Mouse (Mus musculus) spleen, embryonic (tissue): ENCODE data around the gene Nxph1.

Experiments
- CTCF ChIA-PET: fragments of 350-600 bp; sonication (Branson Sonifier 250); formaldehyde crosslinking; loops from one replicate; lab custom pipeline; 2022; lab: Charles Lee

Nxph1 gene

DNA sequence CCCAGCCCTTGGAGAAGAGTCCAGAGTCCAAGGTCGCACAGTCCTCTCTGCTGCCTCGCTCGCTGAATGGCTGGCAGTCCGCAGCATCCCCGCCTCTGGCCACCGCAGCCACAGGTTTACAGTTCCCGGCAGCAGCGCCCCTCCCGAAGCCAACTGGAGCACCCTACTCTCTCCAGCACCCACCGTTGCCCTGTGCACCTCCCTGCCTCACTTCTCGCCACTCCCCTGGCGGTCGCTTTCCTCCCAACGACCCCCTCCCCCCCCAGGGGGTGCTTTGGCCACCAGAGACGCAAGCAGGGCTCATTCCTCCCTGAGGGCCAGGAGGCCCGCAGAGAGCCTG, at the start of gene Nxph1:
Gene Nxph1 (plus strand): TSS at position 301 of the 340 bp plus-strand sequence.
- CTCF ChIA-PET = no interaction called here

DNA sequence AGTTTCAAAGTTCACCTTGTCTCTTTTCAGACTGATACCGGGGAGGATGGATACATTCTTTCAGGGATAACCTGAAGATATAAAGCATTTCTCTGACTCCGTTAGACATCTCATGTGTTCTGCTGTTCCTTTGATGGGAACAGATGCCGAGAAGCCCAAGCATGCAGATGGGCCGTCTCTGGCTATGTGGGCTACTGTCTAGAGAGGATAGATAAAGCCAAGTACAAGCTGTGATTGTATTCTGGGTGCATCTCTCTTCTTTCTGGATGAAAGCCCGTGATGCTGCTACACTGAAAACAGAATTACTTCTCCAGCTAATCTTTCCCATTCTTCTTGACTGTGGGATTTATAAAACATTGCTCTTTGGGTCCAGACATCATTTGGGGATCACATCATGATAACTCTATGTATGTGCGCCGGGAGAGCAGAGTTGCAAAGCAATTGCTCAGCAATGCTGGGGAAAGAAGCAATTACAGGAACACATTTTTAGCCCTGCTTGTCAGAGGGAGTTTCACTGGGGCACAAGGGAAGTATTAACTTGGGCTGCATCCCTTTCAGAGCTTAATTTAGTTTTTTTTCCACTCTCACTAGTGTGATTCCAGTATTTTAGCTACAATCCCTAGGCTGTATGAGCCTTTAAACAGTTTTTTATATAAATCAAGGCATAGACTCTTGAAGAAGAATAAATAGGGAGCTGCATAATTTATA, 48.1 kb upstream of the Nxph1 start:
- CTCF ChIA-PET = no interaction called here

DNA sequence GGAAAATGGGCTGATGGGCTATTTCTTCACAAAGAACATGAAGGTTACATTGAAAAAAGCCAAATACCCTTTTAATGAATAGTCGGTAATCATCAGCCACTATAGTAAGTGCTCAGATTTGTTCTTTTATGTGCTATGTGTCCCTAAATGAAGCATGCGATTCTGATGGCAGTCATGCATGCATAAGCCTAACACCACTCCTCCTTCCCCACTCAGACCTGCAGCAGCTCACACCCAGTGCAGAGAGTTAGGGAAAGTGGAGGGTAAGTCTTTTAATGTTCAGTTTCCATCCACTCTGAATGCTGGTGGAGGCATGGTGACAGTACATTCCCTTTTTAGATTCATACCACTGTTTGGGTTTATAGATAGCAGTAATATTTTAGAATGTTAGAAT, 47.5 kb upstream of the Nxph1 start:
- CTCF ChIA-PET = no interaction called here

DNA sequence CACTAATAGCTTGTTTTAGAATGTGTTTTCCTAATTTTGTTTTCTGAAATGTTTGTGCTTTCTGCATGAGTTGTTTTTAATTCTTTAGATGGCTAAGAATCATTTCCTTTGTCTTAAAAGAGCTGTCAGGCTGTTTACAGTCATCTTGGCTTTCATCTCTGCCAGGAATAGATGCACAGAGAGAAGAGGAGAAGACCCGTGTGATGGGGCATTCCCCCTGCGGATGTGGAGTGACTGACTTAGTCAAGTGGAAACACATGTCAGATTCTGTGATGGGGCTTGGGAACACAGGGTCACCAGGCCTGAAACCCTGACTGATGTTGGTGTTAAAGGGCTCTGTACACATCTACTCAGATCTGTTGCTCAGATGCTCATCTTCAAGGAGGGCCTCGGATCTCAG, 40.3 kb upstream of the Nxph1 start:
- CTCF ChIA-PET = no interaction called here

DNA sequence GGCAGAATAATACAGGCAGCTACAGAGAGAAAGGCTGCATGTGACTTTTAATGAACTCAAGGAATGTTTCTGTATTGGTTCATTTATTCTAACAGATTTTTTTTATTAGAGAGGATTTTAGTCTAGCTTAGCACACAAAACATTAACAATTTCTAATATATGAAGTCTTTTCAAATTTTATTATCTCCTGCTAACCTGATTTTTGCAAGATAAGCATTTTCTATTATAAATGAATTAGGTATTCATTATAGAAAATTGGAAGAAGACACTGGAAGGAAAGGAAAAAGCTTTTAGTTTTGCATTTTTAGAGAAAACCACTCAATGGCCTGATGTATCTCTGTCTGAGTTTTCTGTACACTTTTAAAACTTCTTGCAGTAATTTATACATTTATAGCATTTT, 34.8 kb upstream of the Nxph1 start:
- CTCF ChIA-PET = no interaction called here

DNA sequence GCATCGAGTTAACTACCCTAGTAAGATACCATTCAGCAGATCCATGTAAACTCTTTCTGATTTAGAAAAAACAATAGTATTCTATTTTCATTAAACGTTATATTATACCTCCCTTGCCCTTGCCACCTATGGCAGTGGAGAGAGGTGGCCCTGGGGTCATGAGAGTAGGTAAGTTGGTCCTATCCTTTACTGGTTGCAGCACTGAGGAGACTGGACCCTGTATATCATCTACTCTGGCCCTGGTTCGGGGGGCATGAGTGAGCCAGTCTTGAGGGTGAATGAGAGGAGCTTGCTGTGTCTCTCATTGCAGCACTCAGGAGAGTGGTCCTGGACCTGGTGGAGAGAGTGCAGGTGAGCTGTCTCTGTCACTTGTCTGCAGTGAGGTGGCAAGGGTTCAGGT, 33.5 kb upstream of the Nxph1 start:
- CTCF ChIA-PET = no interaction called here

DNA sequence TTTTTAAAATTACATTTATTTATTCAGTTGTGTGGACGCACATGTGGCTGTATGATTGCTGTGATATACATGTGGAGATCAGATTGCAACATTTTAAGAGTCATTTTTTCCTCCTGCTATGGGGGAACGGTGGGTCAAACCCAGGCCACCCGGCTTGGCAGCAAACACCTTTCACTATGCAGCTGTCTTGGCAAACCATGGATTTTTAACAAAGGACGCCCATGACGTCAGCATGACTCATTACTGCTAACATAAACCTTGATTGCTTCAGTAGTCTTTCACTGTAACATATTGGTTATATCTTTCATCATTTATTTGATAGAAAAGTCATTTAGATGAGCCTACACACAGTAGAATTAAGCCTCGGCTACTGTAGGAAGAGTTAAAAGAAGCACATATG, 23.8 kb upstream of the Nxph1 start:
- CTCF ChIA-PET = no interaction called here

DNA sequence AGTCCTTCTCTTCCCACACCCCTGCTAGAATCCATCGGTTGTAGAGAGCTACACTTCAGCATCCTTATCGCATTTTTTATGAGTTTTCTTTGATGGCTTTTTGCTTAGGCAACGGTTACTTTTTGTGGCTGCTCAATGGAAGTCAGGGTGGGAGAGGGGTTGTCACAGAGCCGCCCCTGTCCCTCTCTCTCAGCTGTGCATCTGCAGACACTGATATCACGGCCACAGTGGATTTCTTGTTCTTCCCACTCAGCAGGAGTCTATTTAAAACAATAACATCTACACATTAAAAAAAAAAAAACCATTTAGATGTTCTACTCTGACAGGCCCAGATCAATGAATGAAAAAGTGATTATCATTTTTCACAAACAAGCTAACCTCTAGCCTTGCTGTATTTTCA, 13.0 kb upstream of the Nxph1 start:
- CTCF ChIA-PET = no interaction called here

DNA sequence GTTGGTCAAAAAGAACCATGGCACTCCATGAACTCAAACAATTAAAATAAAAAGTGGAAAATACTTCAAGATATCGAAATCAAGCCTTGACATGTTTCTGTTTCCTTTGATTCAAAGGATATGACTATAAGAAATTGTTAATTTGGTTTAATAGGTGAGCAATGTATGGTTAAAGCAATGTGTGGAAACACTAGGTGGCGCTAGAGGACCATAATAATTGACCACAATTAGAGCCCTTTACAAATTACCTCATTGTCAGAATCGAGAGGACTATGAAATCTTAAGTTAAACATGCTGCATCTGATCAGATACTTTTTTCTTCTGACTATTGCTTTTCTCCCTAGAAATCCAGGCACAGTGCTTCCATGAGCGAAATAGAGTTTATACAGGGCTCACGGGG, 12.5 kb upstream of the Nxph1 start:
- CTCF ChIA-PET = no interaction called here

DNA sequence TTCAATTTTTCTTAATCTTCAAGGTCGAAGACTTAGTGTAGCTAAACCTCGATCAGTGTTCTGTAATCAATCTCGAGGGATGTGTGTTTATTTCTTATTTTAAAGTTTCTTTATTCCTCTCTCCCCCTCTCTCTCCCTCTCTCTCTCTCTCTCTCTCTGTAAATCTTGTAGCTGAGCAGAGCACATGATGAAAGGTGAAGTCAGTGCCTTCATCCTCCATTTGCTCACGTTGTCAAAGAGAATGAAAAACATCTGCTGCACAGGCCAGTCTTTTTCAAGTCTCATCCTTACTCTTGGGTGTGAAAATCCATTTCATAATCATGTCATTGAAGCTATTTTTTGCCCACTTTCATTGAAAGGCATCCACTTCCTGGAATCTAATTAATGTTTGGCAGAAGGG, 12.1 kb upstream of the Nxph1 start:
- CTCF ChIA-PET = no interaction called here

DNA sequence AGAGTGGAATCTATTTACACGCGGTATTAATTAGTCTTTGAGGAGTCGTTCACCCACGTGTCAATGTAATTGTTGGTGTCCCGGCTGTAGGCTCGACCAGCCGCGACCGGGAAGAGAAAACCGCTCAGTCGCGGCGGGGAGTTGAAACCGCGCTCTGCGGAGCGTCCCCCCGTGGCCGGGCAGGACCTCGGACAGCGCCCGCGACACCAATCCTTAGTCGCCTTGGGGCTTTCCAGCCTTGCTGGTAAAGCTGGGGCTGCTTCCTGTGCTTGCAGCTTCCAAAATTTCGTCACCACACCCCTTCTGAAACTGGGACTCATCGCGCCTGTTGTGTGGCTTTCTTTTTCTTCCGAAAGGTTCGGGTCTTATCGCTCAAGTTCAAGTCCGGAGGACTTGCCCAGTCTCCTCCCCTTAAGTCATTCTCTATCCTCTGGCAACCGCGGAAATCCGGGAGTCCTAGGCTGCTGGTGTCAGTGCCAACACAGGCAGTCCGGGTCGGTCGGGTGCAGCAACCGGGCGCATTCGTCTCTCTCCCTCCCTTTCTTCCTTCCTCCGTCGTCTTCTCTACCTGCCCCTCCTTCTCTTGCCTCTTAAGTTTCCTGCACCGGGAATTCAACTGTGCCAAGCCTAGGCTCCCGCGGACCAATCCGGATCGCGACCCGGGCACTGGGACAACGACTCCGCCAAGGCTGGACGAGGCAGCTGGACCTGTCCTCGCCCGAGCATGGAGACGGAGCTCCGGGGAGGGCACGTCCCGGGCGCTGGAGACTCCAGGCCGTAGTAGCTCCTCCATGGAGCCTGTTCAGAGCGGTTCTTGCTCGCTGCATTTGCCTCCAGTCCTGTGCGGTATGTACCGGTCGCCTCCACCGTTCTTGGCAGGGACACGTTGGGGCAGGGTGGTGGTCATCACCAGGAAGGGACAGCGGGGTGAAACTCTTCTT, 510 bp downstream of the Nxph1 start:
- CTCF ChIA-PET = no interaction called here

DNA sequence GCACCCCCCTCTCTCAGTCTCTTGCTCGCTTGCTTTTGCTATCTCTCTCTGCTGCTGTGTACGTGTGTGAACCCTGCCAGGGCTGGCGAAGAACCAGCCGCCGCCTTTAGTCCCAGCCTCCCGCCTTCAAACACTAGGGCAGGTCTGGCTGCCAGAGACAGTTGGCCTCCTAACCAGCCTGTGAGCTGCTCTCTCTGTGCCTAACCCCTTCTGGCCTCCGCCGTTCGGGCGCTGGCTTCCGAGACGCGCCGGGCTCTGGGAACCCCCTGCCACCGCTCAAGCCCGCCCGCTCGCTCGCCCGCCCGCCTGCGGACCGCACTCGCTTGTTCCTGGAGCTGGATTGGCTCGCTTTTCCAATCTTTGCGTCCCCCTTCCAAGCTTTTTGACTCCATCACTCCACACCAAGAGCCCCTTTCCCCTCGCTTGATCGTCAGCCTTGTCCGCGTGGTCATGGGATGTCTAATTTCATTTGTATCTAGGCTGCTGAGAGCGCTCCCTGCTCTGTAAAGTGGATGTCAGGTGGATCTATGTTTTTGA, 1.5 kb downstream of the Nxph1 start:
- CTCF ChIA-PET = no interaction called here

DNA sequence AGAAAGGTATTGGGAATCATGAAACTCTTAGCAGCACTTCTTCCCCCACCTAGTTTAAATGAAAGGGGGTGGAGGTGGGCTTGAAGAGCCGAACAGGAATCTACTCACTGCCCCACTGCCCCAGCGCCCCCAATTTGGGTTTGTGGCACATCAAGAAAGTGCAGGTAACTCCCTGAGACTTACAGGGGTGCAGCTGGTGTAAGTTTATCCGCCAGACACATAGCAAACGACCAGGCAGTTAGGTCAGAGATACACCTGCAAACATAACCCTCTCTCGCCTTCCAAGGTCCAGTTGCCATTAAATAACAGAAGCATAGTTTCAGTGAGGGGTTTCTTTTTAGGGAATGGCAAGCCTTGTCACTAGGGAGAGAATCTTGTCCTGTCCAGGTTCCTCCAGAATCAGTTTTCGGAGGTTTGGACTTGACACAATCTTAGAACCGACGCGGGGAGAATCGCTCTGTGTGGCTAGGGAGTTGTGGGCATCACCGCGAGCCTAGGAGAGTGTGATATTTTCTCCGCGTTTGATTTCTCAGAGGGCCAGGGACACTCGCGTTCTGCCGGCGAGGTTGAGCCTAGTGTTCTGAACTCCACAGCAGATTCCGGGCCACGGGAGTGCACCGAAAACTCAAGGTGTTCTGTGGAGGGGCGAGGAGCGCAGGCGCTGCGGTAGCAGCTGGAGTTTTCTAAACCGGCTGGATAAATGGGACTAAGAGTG, 2.5 kb downstream of the Nxph1 start:
- CTCF ChIA-PET = no interaction called here

DNA sequence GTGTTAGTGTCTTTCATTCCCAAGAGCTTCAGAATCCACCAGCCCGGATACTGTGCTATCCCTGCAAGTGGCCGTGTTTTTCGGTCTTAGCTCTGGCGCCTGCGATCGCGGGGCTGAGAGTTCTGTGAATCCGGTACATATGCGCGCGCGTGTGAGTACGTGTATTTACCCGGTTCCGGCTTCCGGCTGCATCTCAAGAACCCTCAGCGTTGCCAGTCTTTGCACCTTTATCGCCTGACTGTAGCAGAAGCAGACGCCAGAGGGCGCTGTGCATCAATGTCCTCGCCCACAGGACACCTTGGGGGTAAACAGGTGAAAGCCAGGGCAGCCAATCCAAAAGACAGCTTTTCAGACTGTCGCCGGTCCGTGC, 3.1 kb downstream of the Nxph1 start:
- CTCF ChIA-PET = no interaction called here

DNA sequence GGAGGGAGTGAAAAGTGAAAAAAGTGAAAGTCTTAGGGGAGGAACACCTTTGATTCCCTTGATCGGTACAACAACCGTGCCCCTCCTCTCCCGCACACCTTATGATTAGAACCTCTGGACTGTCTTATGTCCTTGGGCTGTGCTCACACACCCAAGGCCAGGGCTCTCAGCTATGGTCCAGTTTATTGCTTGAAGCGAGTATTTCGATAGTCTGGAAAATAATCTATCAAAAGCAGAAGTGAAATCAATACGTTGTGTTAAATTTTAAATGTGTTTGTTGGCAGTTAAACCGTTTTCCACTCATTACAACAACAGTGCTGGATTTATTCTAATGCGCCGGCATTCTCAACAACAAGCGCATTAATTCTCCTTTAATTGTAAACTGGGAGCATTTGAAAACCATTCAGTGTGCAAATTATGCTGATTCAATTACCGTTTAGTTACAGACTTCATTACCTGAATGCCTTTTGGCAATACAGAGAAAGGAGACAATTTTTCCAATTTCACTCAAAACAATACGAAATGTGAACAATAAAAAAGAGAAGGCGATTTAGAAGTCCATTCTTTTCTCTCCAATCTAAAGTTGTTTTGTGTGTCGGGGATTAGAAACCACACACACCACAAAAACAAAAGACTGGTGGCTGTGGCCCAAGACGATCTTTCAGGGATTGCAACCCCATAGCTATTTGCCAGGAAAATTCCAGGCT, 3.8 kb downstream of the Nxph1 start:
- CTCF ChIA-PET = no interaction called here

DNA sequence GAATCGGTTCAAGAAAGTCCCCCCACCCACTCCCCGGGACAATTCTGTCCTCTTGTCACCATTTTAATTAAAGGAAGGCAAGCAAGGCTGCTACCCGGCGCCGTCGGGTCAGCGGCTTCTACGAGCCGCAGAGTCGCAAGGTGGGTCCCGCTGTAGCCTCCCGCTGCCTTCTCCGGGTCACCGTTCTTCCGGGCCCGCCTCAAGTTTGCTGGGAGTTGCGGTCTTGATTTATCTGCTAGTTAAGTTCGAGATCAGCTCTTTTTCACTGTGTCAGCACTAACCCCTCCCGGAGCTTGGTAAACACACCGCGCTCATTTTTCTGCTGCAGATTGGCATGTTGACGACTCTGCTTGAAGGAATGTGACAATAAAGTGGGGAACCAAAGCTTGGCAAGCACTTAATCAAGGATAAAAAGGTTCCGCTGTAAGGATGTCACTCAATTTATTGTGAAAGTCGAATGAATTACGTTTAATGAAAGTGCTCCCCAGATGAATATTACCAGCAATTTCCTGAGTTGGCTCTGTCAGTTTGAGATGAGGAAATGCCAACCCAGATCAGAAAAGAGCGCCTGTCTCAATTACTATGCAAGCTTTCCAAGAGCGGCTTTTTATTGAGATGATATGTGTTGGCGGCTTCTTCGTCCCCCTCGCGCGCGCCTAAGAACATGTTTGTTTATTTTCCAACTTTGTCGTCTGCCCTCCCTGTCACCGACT, 7.7 kb downstream of the Nxph1 start:
- CTCF ChIA-PET = no interaction called here

DNA sequence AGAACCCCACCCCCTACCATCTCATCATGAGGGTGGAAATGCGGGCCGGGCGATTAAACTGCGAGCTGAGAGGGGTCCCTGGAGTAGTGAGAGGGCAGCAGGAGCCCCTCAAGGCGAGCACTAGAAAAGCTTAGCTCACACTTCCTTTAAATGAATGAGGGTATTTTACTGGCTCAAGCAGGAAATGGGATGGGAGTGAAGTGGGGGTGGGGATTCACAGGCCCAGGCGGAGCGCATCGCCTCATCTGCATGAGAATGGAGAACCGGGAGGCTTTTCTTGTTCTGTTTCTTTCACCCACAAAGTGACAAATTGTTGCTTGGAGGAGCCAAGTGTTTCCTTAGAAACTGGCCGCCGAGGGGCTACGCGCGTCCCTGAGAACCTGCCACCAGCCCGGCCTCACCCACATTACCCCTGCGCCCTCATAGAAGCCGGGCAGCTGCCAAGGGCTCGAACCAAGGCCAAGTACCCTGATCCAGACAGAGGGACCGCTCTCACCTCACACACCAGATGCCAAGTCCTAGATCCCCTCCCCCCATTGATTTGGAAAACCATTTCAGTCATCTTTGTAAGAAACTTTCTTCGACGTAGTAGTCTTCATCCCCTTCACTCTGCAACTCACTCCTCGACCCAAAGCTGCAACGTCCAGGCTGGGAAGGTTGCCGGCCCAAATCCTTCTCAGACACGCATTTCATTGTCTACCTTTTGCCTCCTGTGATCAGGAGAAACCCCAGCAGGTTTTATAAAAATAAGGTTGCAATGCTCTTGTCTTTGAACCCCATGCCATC, 8.7 kb downstream of the Nxph1 start:
- CTCF ChIA-PET = interaction anchor here (0.6 kb wide), 1 partner anchor 1499 kb away, joined by 3 read pairs; no protein-coding TSS in a partner anchor

DNA sequence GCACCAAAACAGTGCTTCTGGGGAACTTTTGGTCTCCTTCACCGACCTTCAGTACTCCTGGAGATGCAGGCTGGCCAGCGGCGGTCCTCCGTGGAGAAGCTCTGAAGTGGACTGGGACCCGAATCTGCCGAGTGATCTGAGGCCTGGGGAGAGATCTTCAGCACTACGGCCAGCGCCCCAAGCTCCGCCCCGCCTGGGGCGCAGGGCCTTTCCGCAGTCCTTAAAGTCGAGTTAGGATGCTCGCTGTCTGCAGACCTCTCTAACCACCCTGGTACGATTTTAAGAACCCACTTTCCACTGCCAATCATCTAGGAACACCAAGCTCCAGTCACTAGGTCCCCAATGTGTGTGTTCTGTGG, 9.3 kb downstream of the Nxph1 start:
- CTCF ChIA-PET = interaction anchor here (0.6 kb wide), 1 partner anchor 1500 kb away, joined by 3 read pairs; no protein-coding TSS in a partner anchor

DNA sequence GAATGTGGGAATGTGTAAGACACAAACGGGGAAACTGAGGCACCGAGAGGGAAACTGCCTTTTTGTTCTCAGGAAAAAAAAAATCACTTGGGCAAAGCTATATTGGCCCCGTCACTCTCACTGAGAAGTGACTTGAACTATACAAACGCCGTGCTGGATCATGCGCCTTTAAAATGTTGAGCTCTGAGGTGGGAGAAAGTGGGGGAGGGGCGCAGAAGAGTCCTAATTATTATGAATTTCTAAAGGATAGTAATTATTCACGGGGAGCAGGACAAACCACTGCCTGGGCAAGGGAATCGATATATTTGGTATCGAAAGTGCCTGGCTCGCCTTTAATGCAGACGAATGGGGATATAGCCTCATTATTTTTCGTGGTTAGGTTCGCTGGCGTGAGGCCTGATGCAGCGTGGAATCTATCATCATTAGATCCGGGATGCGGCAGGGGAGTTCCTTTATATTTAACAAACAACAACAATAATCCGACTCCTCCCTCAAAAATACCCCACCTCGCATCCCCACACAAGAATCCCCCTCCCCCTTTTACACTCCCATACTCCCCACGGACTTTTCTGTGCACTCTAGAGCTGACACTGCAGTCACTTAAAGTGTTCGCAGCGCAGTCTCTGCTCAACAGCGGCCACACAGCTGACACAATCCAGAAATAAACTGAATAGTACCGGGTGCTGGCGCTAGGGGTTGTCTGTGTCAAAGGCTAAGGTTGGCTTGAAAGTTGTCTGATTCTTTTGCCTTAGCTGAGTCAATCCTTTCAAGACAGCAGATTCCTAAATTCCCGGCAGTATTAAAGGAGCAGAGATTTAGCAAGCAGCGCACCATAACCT, 10.1 kb downstream of the Nxph1 start:
- CTCF ChIA-PET = no interaction called here
